Mouse (Mus musculus) embryonic fibroblast, embryonic 13.5 days (primary cell): ENCODE measurements around the gene Myo18a.

Experiments used
- CTCF ChIP-seq: IDR thresholded peaks from 2 replicates; pipeline ENCODE4 v1.5.1; 2011; ENCODE audit warnings: mild to moderate bottlenecking, control low read depth, low read length, moderate library complexity, borderline replicate concordance; ENCODE audit not compliant: insufficient read depth
- POLR2A ChIP-seq: IDR thresholded peaks from 2 replicates; pipeline ENCODE4 v1.6.1; 2011; ENCODE audit warnings: low read depth, mild to moderate bottlenecking, control low read depth, low read length, moderate library complexity

GRCm38 (mm10) chr11:77893283-77893682 lies 130.2 kb downstream of the Myo18a start:
- no peak for TF ChIP-seq CTCF
- TF ChIP-seq POLR2A, result no peak
